Mouse (Mus musculus) limb, embryonic 14.5 days (tissue): ENCODE measurements at regions not wholly inside any gene's neighbourhood (a gene's known extent, or its start where the extent isn't known, plus 50 kb on each side); places are given as distances from the start of the nearest gene placed in this dataset.
"Not testable (repeated sequence)": the region's sequence is repeated elsewhere in the genome, so short reads cannot be mapped to it uniquely, and the experiment has no call there.

Experiments used
- ATAC-seq: fragments of 200-750 bp; cut with Nextera tagmentation; 2 replicates; pipeline ENCODE4 v1.8.0; 2017; ENCODE audit warnings: low read depth, moderate number of reproducible peaks, moderate TSS enrichment; ENCODE audit not compliant: low FRiP score
- DNase-seq: peaks from one replicate; pipeline ENCODE4 v3.0.0-alpha.2; 2015; ENCODE audit warnings: low spot score
- H3K27ac ChIP-seq: fragments of 300-500 bp; sonication (generic); replicated peaks from 2 replicates; pipeline ENCODE4 v1.5.1; 2014; ENCODE audit warnings: low read depth, mild to moderate bottlenecking, low read length, moderate library complexity, mixed read lengths
- H3K27me3 ChIP-seq: fragments of 300-500 bp; sonication (generic); 2 replicates; pipeline ENCODE4 v1.6.1; 2014; ENCODE audit warnings: low read length, mixed read lengths; ENCODE audit not compliant: control insufficient read depth, insufficient read depth
- H3K36me3 ChIP-seq: fragments of 300-500 bp; sonication (generic); 2 replicates; pipeline ENCODE4 v1.6.1; 2014; ENCODE audit warnings: mild to moderate bottlenecking, low read length, moderate library complexity, mixed read lengths; ENCODE audit not compliant: control insufficient read depth, insufficient read depth
- H3K4me1 ChIP-seq: fragments of 300-500 bp; sonication (generic); 2 replicates; pipeline ENCODE4 v1.6.1; 2014; ENCODE audit warnings: antibody characterized with exemption, low read length, mixed read lengths; ENCODE audit not compliant: control insufficient read depth, insufficient read depth
- H3K4me2 ChIP-seq: fragments of 300-500 bp; sonication (generic); replicated peaks from 2 replicates; pipeline ENCODE4 v1.6.1; 2014; ENCODE audit warnings: low read depth, mild to moderate bottlenecking, low read length, moderate library complexity; ENCODE audit not compliant: severe bottlenecking
- H3K4me3 ChIP-seq: fragments of 300-500 bp; sonication (generic); replicated peaks from 2 replicates; pipeline ENCODE4 v1.5.1; 2014; ENCODE audit warnings: low read length
- H3K9ac ChIP-seq: fragments of 300-500 bp; sonication (generic); 2 replicates; pipeline ENCODE4 v1.6.1; 2014; ENCODE audit warnings: mild to moderate bottlenecking, low read depth, low read length, moderate library complexity; ENCODE audit not compliant: severe bottlenecking
- H3K9me3 ChIP-seq: fragments of 300-500 bp; sonication (generic); 2 replicates; pipeline ENCODE4 v1.6.1; 2016; ENCODE audit warnings: low read length; ENCODE audit not compliant: control insufficient read depth
- POLR2A ChIP-seq: fragments of 200-500 bp; IDR thresholded peaks from 2 replicates; pipeline ENCODE4 v1.8.0; 2012; ENCODE audit warnings: inconsistent platforms, mild to moderate bottlenecking, moderate library complexity, borderline replicate concordance; ENCODE audit not compliant: insufficient read depth, insufficient read length; ENCODE audit errors: extremely low read depth
- WGBS: fragments of 180-500 bp; shearing (Covaris S2); extraction: QIAGEN DNeasy Blood & Tissue Kit; methylation state at CpG from one replicate; pipeline ENCODE4 v1.1.7; 2014; 5-methylcytosine and 5-hydroxymethylcytosine counted together

GRCm38 (mm10) chr15:38129330-38129729 lies 704.0 kb downstream of the 4930447A16Rik start:
- H3K9me3 ChIP-seq, result no peaks in the 10 kb centered on the region
- no peaks in the 10 kb centered on the region for H3K27me3 ChIP-seq
- 78% methylated on average over 7 of the region's 7 CpGs for WGBS
- H3K4me1 ChIP-seq, result no peaks in the 10 kb centered on the region
- DNase-seq (no peak), ATAC-seq (no peak)
- TF ChIP-seq POLR2A, result no peak
- no peak overlapping the region for H3K9ac ChIP-seq
- no peak overlapping the region for H3K4me3 ChIP-seq
- H3K27ac ChIP-seq, result no peak overlapping the region
- no peak overlapping the region for H3K4me2 ChIP-seq
- H3K36me3 ChIP-seq, result no peaks in the 10 kb centered on the region

- no peaks in the 10 kb centered on the region for H3K36me3 ChIP-seq
- no peak overlapping the region for H3K4me3 ChIP-seq
- no peak overlapping the region for H3K4me2 ChIP-seq
- no peaks in the 10 kb centered on the region for H3K27me3 ChIP-seq
- 74% methylated on average over 8 of the region's 8 CpGs for WGBS
- no peak for ATAC-seq
- H3K9me3 ChIP-seq, result no peaks in the 10 kb centered on the region
- DNase-seq, result no peak
- TF ChIP-seq POLR2A, result no peak
- H3K4me1 ChIP-seq, result no peaks in the 10 kb centered on the region
- H3K9ac ChIP-seq, result no peak overlapping the region
- no peak overlapping the region for H3K27ac ChIP-seq
Observed at GRCm38 (mm10) chr15:38129861-38130631, 704.7 kb downstream of the 4930447A16Rik start.

- no peak for DNase-seq
- Histone ChIP-seq H3K9ac (no peak overlapping the region), H3K36me3 (no peaks in the 10 kb centered on the region), H3K9me3 (no peaks in the 10 kb centered on the region), H3K4me1 (no peaks in the 10 kb centered on the region), H3K27me3 (no peaks in the 10 kb centered on the region), H3K27ac (no peak overlapping the region), H3K4me2 (no peak overlapping the region), H3K4me3 (no peak overlapping the region)
- WGBS, result 91% methylated on average over 2 of the region's 2 CpGs
- no peak for TF ChIP-seq POLR2A
- ATAC-seq, result no peak
Observed at GRCm38 (mm10) chr15:38130632-38131028, 705.3 kb downstream of the 4930447A16Rik start.

- DNase-seq (no peak), ATAC-seq (no peak)
- H3K27ac ChIP-seq, result no peak overlapping the region
- H3K36me3 ChIP-seq, result no peaks in the 10 kb centered on the region
- no peak for TF ChIP-seq POLR2A
- no peak overlapping the region for H3K9ac ChIP-seq
- H3K4me3 ChIP-seq, result no peak overlapping the region
- no peaks in the 10 kb centered on the region for H3K4me1 ChIP-seq
- no peak overlapping the region for H3K4me2 ChIP-seq
- 90% methylated on average over 1 of the region's 1 CpGs for WGBS
- H3K27me3 ChIP-seq, result no peaks in the 10 kb centered on the region
- H3K9me3 ChIP-seq, result no peaks in the 10 kb centered on the region
Observed at GRCm38 (mm10) chr15:38139639-38140038, 714.3 kb downstream of the 4930447A16Rik start.

DNA sequence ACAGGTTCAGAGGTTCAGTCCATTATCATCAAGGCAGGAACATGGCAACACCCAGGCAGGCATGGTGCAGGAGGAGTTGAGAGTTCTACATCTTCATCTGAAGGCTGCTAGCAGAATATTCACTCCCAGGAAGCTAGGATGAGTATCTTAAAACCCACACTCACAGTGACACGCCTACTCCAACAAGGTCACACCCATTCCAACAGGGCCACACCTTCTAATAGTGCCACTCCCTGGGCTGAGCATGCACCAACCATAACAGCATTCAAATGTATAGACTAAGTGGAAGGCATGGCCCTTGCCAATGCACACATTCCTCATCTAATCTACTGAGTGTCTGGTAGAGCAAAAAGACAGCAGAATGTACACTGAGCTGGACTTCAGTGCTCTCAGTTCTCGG lies 718.1 kb downstream of the 4930447A16Rik start:
- no peak overlapping the region for H3K4me3 ChIP-seq
- ATAC-seq, result no peak
- TF ChIP-seq POLR2A, result no peak
- no peaks in the 10 kb centered on the region for H3K36me3 ChIP-seq
- no peaks in the 10 kb centered on the region for H3K4me1 ChIP-seq
- DNase-seq, result no peak
- no peak overlapping the region for H3K27ac ChIP-seq
- H3K4me2 ChIP-seq, result no peak overlapping the region
- 78% methylated on average over 2 of the region's 2 CpGs for WGBS
- no peaks in the 10 kb centered on the region for H3K27me3 ChIP-seq
- H3K9me3 ChIP-seq, result no peaks in the 10 kb centered on the region
- H3K9ac ChIP-seq, result no peak overlapping the region

GRCm38 (mm10) chr15:38151654-38152053 lies 726.3 kb downstream of the 4930447A16Rik start:
- Histone ChIP-seq H3K4me3 (no peak overlapping the region), H3K27ac (no peak overlapping the region), H3K36me3 (no peaks in the 10 kb centered on the region), H3K27me3 (no peaks in the 10 kb centered on the region), H3K4me2 (no peak overlapping the region), H3K9ac (no peak overlapping the region), H3K9me3 (peaks cover 9% of the 10 kb centered on the region; the same call in 1 of the 2 replicates), H3K4me1 (no peaks in the 10 kb centered on the region)
- ATAC-seq (no peak), DNase-seq (no peak)
- WGBS, result 65% methylated on average over 4 of the region's 4 CpGs
- TF ChIP-seq POLR2A, result no peak

GRCm38 (mm10) chr15:38153821-38154220 lies 728.5 kb downstream of the 4930447A16Rik start:
- not testable (repeated sequence) for H3K9me3 ChIP-seq, DNase-seq, H3K4me3 ChIP-seq, H3K9ac ChIP-seq, H3K4me1 ChIP-seq, H3K36me3 ChIP-seq, H3K27me3 ChIP-seq, H3K4me2 ChIP-seq, ATAC-seq, H3K27ac ChIP-seq
